12 mouse cellular contexts compared by ENCODE assay signal in the genomic region with DNA sequence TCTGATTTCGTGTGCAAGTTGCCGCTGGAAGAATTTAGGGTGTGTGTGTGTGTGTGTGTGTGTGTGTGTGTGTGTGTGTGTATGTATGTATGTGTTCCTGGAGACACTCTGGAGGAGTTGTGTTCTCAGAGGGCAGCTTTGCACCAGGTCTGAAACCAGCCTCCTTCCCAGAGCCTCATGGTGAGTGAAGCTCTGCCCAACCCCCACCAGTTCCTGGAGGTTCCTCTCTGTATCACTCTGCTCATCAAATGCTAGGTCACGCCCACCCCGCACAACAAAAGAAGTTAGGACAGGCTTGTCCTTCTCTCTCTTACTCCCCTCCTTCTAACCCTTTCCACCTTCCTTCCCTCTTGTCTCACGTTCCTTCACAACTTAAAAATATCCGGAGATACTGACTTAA.
DNase-seq lines count a peak whose midpoint lies in the region; ATAC-seq lines count a peak whose summit lies in the region.
"Had no signal": no experiment of that assay in that cellular context is flagged by ENCODE, and none has a peak within 500 bp of the region (broad histone marks: within the 10 kb centered on the region; RNA-seq: fewer than 3 reads in every experiment).

No protein-coding gene starts in this region.

- H3K9ac ChIP-seq in forebrain, embryonic 11.5 days (ENCODE audit: low read length): no peak overlapping the region
- H3K9ac ChIP-seq in forebrain, embryonic 14.5 days (ENCODE audit: low read length): no peak overlapping the region
- H3K9ac ChIP-seq in midbrain, embryonic 13.5 days (replicated peaks): no peak overlapping the region
- no peak overlapping the region for H3K9ac ChIP-seq in midbrain, embryonic 14.5 days (replicated peaks; ENCODE audit: low read length)
- H3K9ac ChIP-seq: limb, embryonic 13.5 days had no signal

- H3K9me3 ChIP-seq in forebrain, embryonic 11.5 days (ENCODE audit: control insufficient read depth, low read length): no peaks in the 10 kb centered on the region
- H3K9me3 ChIP-seq in forebrain, embryonic 14.5 days (replicated peaks; ENCODE audit: control insufficient read depth, low read length): no peaks in the 10 kb centered on the region
- no peaks in the 10 kb centered on the region for H3K9me3 ChIP-seq in midbrain, embryonic 13.5 days
- H3K9me3 ChIP-seq in midbrain, embryonic 14.5 days (ENCODE audit: control insufficient read depth, low read length): no peaks in the 10 kb centered on the region
- H3K9me3 ChIP-seq: heart, embryonic 10.5 days; limb, embryonic 13.5 days had no signal

- no peak overlapping the region for H3K27ac ChIP-seq in forebrain, embryonic 11.5 days (ENCODE audit: low read depth, low read length)
- no peak overlapping the region for H3K27ac ChIP-seq in forebrain, embryonic 14.5 days (ENCODE audit: low read depth, low read length)
- no peak overlapping the region for H3K27ac ChIP-seq in midbrain, embryonic 13.5 days
- no peak overlapping the region for H3K27ac ChIP-seq in midbrain, embryonic 14.5 days (replicated peaks; ENCODE audit: low read depth, low read length)
- H3K27ac ChIP-seq: heart, embryonic 10.5 days; limb, embryonic 13.5 days had no signal

- H3K4me2 ChIP-seq in forebrain, embryonic 11.5 days (ENCODE audit: low read depth, low read length, severe bottlenecking): no peak overlapping the region
- H3K4me2 ChIP-seq in forebrain, embryonic 14.5 days (ENCODE audit: low read length): no peak overlapping the region
- H3K4me2 ChIP-seq in midbrain, embryonic 13.5 days (replicated peaks): no peak overlapping the region
- H3K4me2 ChIP-seq in midbrain, embryonic 14.5 days (ENCODE audit: low read length): no peak overlapping the region
- H3K4me2 ChIP-seq: limb, embryonic 13.5 days had no signal

- H3K27me3 ChIP-seq in forebrain, embryonic 11.5 days (ENCODE audit: control insufficient read depth, insufficient read depth, low read length): no peaks in the 10 kb centered on the region
- H3K27me3 ChIP-seq in forebrain, embryonic 14.5 days (replicated peaks; ENCODE audit: control insufficient read depth, insufficient read depth, low read length): no peaks in the 10 kb centered on the region
- H3K27me3 ChIP-seq in midbrain, embryonic 13.5 days: no peaks in the 10 kb centered on the region; the same call in 1 of the 2 replicates
- no peaks in the 10 kb centered on the region for H3K27me3 ChIP-seq in midbrain, embryonic 14.5 days (ENCODE audit: control insufficient read depth, insufficient read depth, low read length)
- H3K27me3 ChIP-seq: limb, embryonic 13.5 days had no signal

- 32% methylated on average over 6 of the region's 6 CpGs for WGBS in forebrain, embryonic 11.5 days
- WGBS in forebrain, embryonic 14.5 days: 35% methylated on average over 6 of the region's 6 CpGs
- 33% methylated on average over 6 of the region's 6 CpGs for WGBS in midbrain, embryonic 13.5 days
- 33% methylated on average over 6 of the region's 6 CpGs for WGBS in midbrain, embryonic 14.5 days

- DNase-seq in forebrain, embryonic 11.5 days (ENCODE audit: low spot score): no peak
- DNase-seq in forebrain, embryonic 14.5 days (ENCODE audit: low spot score): no peak
- no peak for DNase-seq in midbrain, embryonic 14.5 days
- DNase-seq in embryo, embryonic 10 days (ENCODE audit: low spot score): peak; percentile 70
- DNase-seq in mesoderm, embryonic 11.5 days (ENCODE audit: low read depth, low spot score): peak; percentile 58
- no peak for DNase-seq in spleen, adult 18-20 months
- no peak for DNase-seq in testis, postnatal 14 days (ENCODE audit: low spot score)
- DNase-seq: lung, postnatal 36 days; thymus, adult 18-20 months had no signal

- peaks cover 4% of the 10 kb centered on the region; the same call in 1 of the 2 replicates for H3K36me3 ChIP-seq in forebrain, embryonic 11.5 days (ENCODE audit: control insufficient read depth, insufficient read depth, low read length)
- H3K36me3 ChIP-seq in forebrain, embryonic 14.5 days (ENCODE audit: control insufficient read depth, insufficient read depth, low read length): no peaks in the 10 kb centered on the region
- peaks cover 3% of the 10 kb centered on the region; the same call in 1 of the 2 replicates for H3K36me3 ChIP-seq in midbrain, embryonic 13.5 days
- H3K36me3 ChIP-seq in midbrain, embryonic 14.5 days (ENCODE audit: control insufficient read depth, insufficient read depth, low read length): no peaks in the 10 kb centered on the region

- peak; percentile 63; the same call in 1 of the 2 replicates for ATAC-seq in forebrain, embryonic 11.5 days (replicated peaks; ENCODE audit: low FRiP score)
- no peak for ATAC-seq in forebrain, embryonic 14.5 days
- peak; percentile 29; the same call in 1 of the 2 replicates for ATAC-seq in midbrain, embryonic 13.5 days
- ATAC-seq in midbrain, embryonic 14.5 days (ENCODE audit: low FRiP score, low TSS enrichment): no peak

- H3K4me3 ChIP-seq in forebrain, embryonic 11.5 days (ENCODE audit: low read depth, low read length): no peak overlapping the region
- H3K4me3 ChIP-seq in forebrain, embryonic 14.5 days (ENCODE audit: low read depth, low read length): no peak overlapping the region
- H3K4me3 ChIP-seq in midbrain, embryonic 13.5 days (replicated peaks): no peak overlapping the region
- H3K4me3 ChIP-seq in midbrain, embryonic 14.5 days (replicated peaks; ENCODE audit: low read depth, low read length): no peak overlapping the region
- H3K4me3 ChIP-seq: heart, embryonic 10.5 days; limb, embryonic 13.5 days had no signal

- 0 out of 2 replicates have a peak, but pooled peaks cover 1% of the 10 kb centered on the region for H3K4me1 ChIP-seq in forebrain, embryonic 11.5 days (replicated peaks; ENCODE audit: control insufficient read depth, insufficient read depth, low read length)
- H3K4me1 ChIP-seq in forebrain, embryonic 14.5 days (ENCODE audit: control insufficient read depth, insufficient read depth, low read length): peaks cover 11% of the 10 kb centered on the region
- peaks cover 22% of the 10 kb centered on the region for H3K4me1 ChIP-seq in midbrain, embryonic 13.5 days (replicated peaks)
- H3K4me1 ChIP-seq in midbrain, embryonic 14.5 days (ENCODE audit: control insufficient read depth, insufficient read depth, low read length): peaks cover 12% of the 10 kb centered on the region; the same call in 1 of the 2 replicates
- H3K4me1 ChIP-seq: limb, embryonic 13.5 days had no signal

Comparison
In these comparisons a context has a peak if more than half of its experiments do, and no peak if none do; other contexts are left out.
1. ATAC-seq: peak in forebrain, embryonic 11.5 days (single experiment) and midbrain, embryonic 13.5 days (single experiment); none in forebrain, embryonic 14.5 days (single experiment) and midbrain, embryonic 14.5 days (single experiment).
2. DNase-seq: peak in embryo, embryonic 10 days (single experiment) and mesoderm, embryonic 11.5 days (single experiment); none in forebrain, embryonic 11.5 days (single experiment), forebrain, embryonic 14.5 days (single experiment), midbrain, embryonic 14.5 days (single experiment), spleen, adult 18-20 months (0 of 2) and testis, postnatal 14 days (single experiment).